Mouse (Mus musculus) embryonic facial prominence, embryonic 14.5 days (tissue): ENCODE results near the gene Ppp3r2. TPM values are rescaled to one million over a fixed set of nuclear protein-coding genes. Genes with fewer than 3 reads are reported as not detected.
A peak's percentile ranks its signal among the peaks of the same experiment; 100 is the strongest.

Experiments used
- ATAC-seq: fragments of 200-750 bp; cut with Nextera tagmentation; 2 replicates; pipeline ENCODE4 v1.8.0; 2017; ENCODE audit warnings: low read depth, moderate number of reproducible peaks, moderate TSS enrichment
- DNase-seq: peaks from one replicate; pipeline ENCODE4 v3.0.0-alpha.2; 2015; ENCODE audit warnings: low spot score
- H3K27ac ChIP-seq: fragments of 300-500 bp; sonication (generic); replicated peaks from 2 replicates; pipeline ENCODE4 v1.5.1; 2014; ENCODE audit warnings: low read depth, mild to moderate bottlenecking, low read length, moderate library complexity
- H3K27me3 ChIP-seq: fragments of 300-500 bp; sonication (generic); replicated peaks from 2 replicates; pipeline ENCODE4 v1.6.1; 2014; ENCODE audit warnings: low read length; ENCODE audit not compliant: control insufficient read depth, insufficient read depth
- H3K36me3 ChIP-seq: fragments of 300-500 bp; sonication (generic); 2 replicates; pipeline ENCODE4 v1.6.1; 2014; ENCODE audit warnings: low read length, mixed read lengths; ENCODE audit not compliant: control insufficient read depth, insufficient read depth
- H3K4me1 ChIP-seq: fragments of 300-500 bp; sonication (generic); 2 replicates; pipeline ENCODE4 v1.6.1; 2014; ENCODE audit warnings: antibody characterized with exemption, low read length; ENCODE audit not compliant: control insufficient read depth, insufficient read depth
- H3K4me2 ChIP-seq: fragments of 300-500 bp; sonication (generic); 2 replicates; pipeline ENCODE4 v1.6.1; 2014; ENCODE audit warnings: low read depth, mild to moderate bottlenecking, low read length, moderate library complexity, mixed read lengths
- H3K4me3 ChIP-seq: fragments of 300-500 bp; sonication (generic); 2 replicates; pipeline ENCODE4 v1.5.1; 2014; ENCODE audit warnings: low read depth, mild to moderate bottlenecking, low read length
- H3K9ac ChIP-seq: fragments of 300-500 bp; sonication (generic); 2 replicates; pipeline ENCODE4 v1.6.1; 2014; ENCODE audit warnings: low read depth, mild to moderate bottlenecking, low read length, moderate library complexity, mixed read lengths
- H3K9me3 ChIP-seq: fragments of 300-500 bp; sonication (generic); 2 replicates; pipeline ENCODE4 v1.6.1; 2016; ENCODE audit warnings: low read length; ENCODE audit not compliant: control insufficient read depth
- WGBS: fragments of 180-500 bp; shearing (Covaris S2); extraction: QIAGEN DNeasy Blood & Tissue Kit; methylation state at CpG from one replicate; pipeline ENCODE4 v1.1.7; 2014; 5-methylcytosine and 5-hydroxymethylcytosine counted together
- polyA plus RNA-seq: library from polyadenylated mRNA; unstranded; fragments of >200 nt; fragmentation: Nextera tagmentation; extraction: Ambion mirVana; gene quantifications from 2 replicates; pipeline ENCODE4 v1.2.1, GENCODE M21; 2014

Gene Ppp3r2
- polyA plus RNA-seq: 0.07 and 0.13 TPM in 2 replicates

DNA sequence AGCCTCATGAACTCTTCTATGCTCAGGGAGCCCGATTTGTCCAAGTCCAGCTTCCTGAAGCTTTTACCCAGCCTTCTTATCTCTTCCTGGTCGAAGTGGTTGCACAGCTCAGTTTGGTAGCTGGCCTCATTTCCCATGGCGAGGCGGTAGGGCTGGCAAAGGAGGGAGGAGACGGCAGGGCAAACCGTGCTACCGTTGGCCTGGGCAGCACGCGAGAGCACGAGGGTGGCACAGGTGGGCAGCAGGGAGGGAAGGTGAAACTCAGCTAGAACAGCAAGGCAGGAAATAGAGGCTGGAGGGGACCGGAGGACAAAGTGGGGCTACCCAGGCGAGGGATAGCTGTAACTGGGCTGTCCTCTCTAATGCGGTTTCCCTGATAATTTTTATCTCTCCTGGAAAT is at the start of gene Ppp3r2:
TSS of gene Ppp3r2 (minus strand) at position 213 of the 400 bp plus-strand sequence.
- WGBS: 89% methylated on average over 13 of the region's 13 CpGs
- Histone ChIP-seq H3K27ac (no peak within 1 kb of the TSS), H3K4me2 (no peak within 1 kb of the TSS), H3K9me3 (no peaks in the 10 kb centered on the region), H3K36me3 (no peaks in the 10 kb centered on the region), H3K9ac (no peak within 1 kb of the TSS), H3K4me3 (no peak within 1 kb of the TSS), H3K4me1 (no peaks in the 10 kb centered on the region), H3K27me3 (no peaks in the 10 kb centered on the region)
- ATAC-seq (no peak), DNase-seq (no peak)

GRCm38 (mm10) chr4:49729326-49729725 is 47.5 kb upstream of the Ppp3r2 start:
- no peak overlapping the region for H3K4me3 ChIP-seq
- no peak overlapping the region for H3K9ac ChIP-seq
- ATAC-seq: peak; percentile 18; the same call in 1 of the 2 replicates
- no peaks in the 10 kb centered on the region for H3K36me3 ChIP-seq
- WGBS: 68% methylated on average over 3 of the region's 3 CpGs
- DNase-seq: no peak
- H3K4me1 ChIP-seq: no peaks in the 10 kb centered on the region
- no peak overlapping the region for H3K27ac ChIP-seq
- H3K27me3 ChIP-seq: no peaks in the 10 kb centered on the region
- H3K4me2 ChIP-seq: no peak overlapping the region
- no peaks in the 10 kb centered on the region for H3K9me3 ChIP-seq

- Histone ChIP-seq H3K9me3 (no peaks in the 10 kb centered on the region), H3K27me3 (no peaks in the 10 kb centered on the region)
These were observed 42.1 kb upstream of the Ppp3r2 start for GRCm38 (mm10) chr4:49723908-49724307.

DNA sequence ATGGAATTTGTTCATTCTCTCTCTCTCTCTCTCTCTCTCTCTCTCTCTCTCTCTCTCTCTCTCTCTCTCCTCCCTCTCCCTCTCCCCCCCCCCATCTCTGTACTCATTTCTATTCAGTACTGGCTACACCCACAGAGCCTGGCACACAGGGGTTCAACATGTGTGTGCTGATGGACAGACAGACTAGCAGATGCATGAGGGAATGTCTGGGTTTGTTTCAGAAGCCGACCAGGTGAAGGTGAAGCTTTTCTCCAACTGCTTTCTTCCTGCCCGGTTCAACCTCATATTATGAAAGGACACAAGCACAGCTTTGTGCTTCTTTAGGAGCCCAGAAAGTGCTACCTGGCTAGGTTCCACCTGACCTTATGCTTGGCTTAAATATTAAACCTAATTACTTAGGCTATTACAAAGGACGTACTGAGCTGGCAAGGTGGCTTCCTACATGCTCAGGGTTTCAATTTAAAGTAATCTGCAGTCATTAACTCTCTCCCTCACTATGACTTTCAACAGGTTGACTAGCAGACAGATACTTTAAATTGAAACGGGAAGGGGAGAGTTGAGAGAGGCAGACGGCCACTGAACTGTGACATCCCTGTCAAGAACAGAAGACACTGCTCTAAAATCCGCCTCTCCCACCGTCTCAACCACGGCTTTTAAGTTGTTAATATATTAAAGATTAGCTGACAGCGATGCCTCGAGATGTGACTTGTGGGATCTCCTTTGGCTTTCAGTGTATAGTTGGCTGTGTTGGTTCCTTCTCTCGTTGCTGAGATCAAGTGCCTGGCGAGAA is 9.8 kb upstream of the Ppp3r2 start:
- Histone ChIP-seq H3K4me3 (no peak overlapping the region), H3K9me3 (no peaks in the 10 kb centered on the region), H3K36me3 (no peaks in the 10 kb centered on the region), H3K27me3 (no peaks in the 10 kb centered on the region), H3K4me2 (no peak overlapping the region), H3K9ac (no peak overlapping the region), H3K27ac (no peak overlapping the region), H3K4me1 (no peaks in the 10 kb centered on the region)
- no peak for ATAC-seq
- DNase-seq: no peak
- 60% methylated on average over 12 of the region's 12 CpGs for WGBS

More at GRCm38 (mm10) chr4:49723908-49724307, 42.1 kb upstream of the Ppp3r2 start:
- ATAC-seq: no peak
- no peak overlapping the region for H3K27ac ChIP-seq
- no peak overlapping the region for H3K9ac ChIP-seq
- H3K4me1 ChIP-seq: no peaks in the 10 kb centered on the region
- no peak overlapping the region for H3K4me3 ChIP-seq
- no peaks in the 10 kb centered on the region for H3K36me3 ChIP-seq
- WGBS: 91% methylated on average over 2 of the region's 2 CpGs
- no peak overlapping the region for H3K4me2 ChIP-seq
- no peak for DNase-seq

DNA sequence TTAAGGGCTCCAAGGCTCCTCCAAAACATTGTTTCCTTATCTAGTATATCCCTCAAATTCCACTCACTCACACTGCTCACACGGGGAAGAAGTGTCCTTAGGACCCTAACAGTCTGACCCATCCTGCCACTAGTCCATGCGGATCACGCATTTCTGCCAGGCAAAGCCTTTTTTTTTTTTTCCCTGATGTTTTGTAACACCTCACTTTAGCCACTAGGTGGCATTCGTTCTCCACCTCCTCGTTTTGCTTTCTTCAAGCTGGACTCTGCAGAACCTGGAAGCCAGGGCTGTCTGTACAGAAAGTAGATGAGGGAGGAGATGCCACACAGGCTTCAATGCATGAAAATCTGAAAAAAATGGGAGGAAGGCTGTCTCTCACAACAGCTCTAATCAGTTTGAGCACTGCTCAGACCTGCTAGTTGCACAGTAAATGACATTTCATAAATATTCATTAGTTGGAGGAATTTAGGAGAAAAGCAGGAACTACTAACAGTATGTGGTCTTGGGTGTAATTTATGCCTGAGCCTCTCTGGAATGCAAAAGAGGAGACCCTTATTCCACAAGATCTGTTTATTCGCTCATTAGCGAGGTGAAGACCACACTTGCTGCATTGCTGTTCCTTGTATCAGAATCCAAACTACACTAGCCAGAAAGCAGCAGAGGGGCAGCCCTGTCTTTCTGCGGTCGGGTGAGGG is 6.9 kb upstream of the Ppp3r2 start:
- ATAC-seq (peak; percentile 75), DNase-seq (peak; percentile 83)
- H3K9me3 ChIP-seq: no peaks in the 10 kb centered on the region
- no peaks in the 10 kb centered on the region for H3K36me3 ChIP-seq
- no peaks in the 10 kb centered on the region for H3K27me3 ChIP-seq
- H3K27ac ChIP-seq: no peak overlapping the region
- H3K4me3 ChIP-seq: no peak overlapping the region
- no peaks in the 10 kb centered on the region for H3K4me1 ChIP-seq
- no peak overlapping the region for H3K9ac ChIP-seq
- WGBS: 19% methylated on average over 9 of the region's 9 CpGs
- no peak overlapping the region for H3K4me2 ChIP-seq

- no peak overlapping the region for H3K4me2 ChIP-seq
- WGBS: 86% methylated on average over 11 of the region's 11 CpGs
- H3K9ac ChIP-seq: no peak overlapping the region
- no peaks in the 10 kb centered on the region for H3K4me1 ChIP-seq
- H3K27ac ChIP-seq: no peak overlapping the region
- H3K9me3 ChIP-seq: no peaks in the 10 kb centered on the region
- H3K27me3 ChIP-seq: no peaks in the 10 kb centered on the region
- DNase-seq (no peak), ATAC-seq (no peak)
- no peaks in the 10 kb centered on the region for H3K36me3 ChIP-seq
- H3K4me3 ChIP-seq: no peak overlapping the region
These were observed 1.5 kb downstream of the Ppp3r2 start for GRCm38 (mm10) chr4:49680171-49680875.

DNA sequence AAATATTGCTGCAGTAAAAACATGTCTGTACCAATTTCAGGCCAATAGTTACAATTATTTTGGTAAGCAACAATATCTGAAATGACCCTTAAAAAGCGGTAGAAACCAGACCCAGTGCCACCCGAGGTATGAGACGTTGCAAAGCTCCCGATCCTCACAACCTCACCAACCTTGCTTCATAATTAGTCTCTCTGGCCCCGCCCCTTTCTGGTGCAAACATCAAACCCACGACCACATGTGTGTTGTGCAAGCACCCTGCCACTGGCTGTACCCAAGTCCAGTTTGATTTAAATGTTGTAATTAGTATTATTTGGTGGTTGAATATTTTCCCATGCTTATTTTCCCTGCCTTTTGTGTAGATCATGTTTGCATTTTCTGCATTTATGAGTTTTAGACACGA is 5.0 kb downstream of the Ppp3r2 start:
- 70% methylated on average over 7 of the region's 7 CpGs for WGBS
- no peaks in the 10 kb centered on the region for H3K4me1 ChIP-seq
- H3K27me3 ChIP-seq: no peaks in the 10 kb centered on the region
- no peak overlapping the region for H3K4me2 ChIP-seq
- no peak overlapping the region for H3K27ac ChIP-seq
- no peak overlapping the region for H3K4me3 ChIP-seq
- ATAC-seq (no peak), DNase-seq (no peak)
- no peaks in the 10 kb centered on the region for H3K36me3 ChIP-seq
- no peaks in the 10 kb centered on the region for H3K9me3 ChIP-seq
- no peak overlapping the region for H3K9ac ChIP-seq

GRCm38 (mm10) chr4:49676071-49676470 is 5.8 kb downstream of the Ppp3r2 start:
- no peaks in the 10 kb centered on the region for H3K36me3 ChIP-seq
- no peaks in the 10 kb centered on the region for H3K9me3 ChIP-seq
- H3K4me2 ChIP-seq: no peak overlapping the region
- no peaks in the 10 kb centered on the region for H3K4me1 ChIP-seq
- H3K4me3 ChIP-seq: no peak overlapping the region
- no peak overlapping the region for H3K9ac ChIP-seq
- H3K27me3 ChIP-seq: no peaks in the 10 kb centered on the region
- 86% methylated on average over 6 of the region's 6 CpGs for WGBS
- H3K27ac ChIP-seq: no peak overlapping the region
- ATAC-seq (no peak), DNase-seq (no peak)
